Mouse (Mus musculus) midbrain, embryonic 13.5 days (tissue): ENCODE data around the gene Tfr2. TPM values are rescaled to one million over a fixed set of nuclear protein-coding genes. Genes with fewer than 3 reads are reported as not detected.

Experiments used
- ATAC-seq: fragments of 200-750 bp; cut with Nextera tagmentation; 2 replicates; pipeline ENCODE4 v1.8.0; 2017; ENCODE audit warnings: mild to moderate bottlenecking, moderate TSS enrichment, moderate library complexity
- H3K27ac ChIP-seq: fragments of 300-500 bp; sonication (generic); 2 replicates; pipeline ENCODE4 v1.5.1; 2015; ENCODE audit warnings: inconsistent platforms, mild to moderate bottlenecking, moderate library complexity
- H3K27me3 ChIP-seq: fragments of 300-500 bp; sonication (generic); 2 replicates; pipeline ENCODE4 v1.6.1; 2015; ENCODE audit warnings: mild to moderate bottlenecking, inconsistent platforms
- H3K36me3 ChIP-seq: fragments of 300-500 bp; sonication (generic); 2 replicates; pipeline ENCODE4 v1.6.1; 2015; ENCODE audit warnings: mild to moderate bottlenecking, inconsistent platforms
- H3K4me1 ChIP-seq: fragments of 300-500 bp; sonication (generic); replicated peaks from 2 replicates; pipeline ENCODE4 v1.6.1; 2015; ENCODE audit warnings: inconsistent platforms
- H3K4me2 ChIP-seq: fragments of 300-500 bp; sonication (generic); replicated peaks from 2 replicates; pipeline ENCODE4 v1.6.1; 2015; ENCODE audit warnings: moderate library complexity, mild to moderate bottlenecking, inconsistent platforms
- H3K4me3 ChIP-seq: fragments of 300-500 bp; sonication (generic); replicated peaks from 2 replicates; pipeline ENCODE4 v1.5.1; 2015; ENCODE audit warnings: mild to moderate bottlenecking, inconsistent platforms
- H3K9ac ChIP-seq: fragments of 300-500 bp; sonication (generic); replicated peaks from 2 replicates; pipeline ENCODE4 v1.6.1; 2015; ENCODE audit warnings: mild to moderate bottlenecking, inconsistent platforms
- H3K9me3 ChIP-seq: fragments of 300-500 bp; sonication (generic); 2 replicates; pipeline ENCODE4 v1.6.1; 2016; ENCODE audit warnings: mild to moderate bottlenecking, inconsistent platforms
- WGBS: fragments of 180-500 bp; shearing (Covaris S2); methylation state at CpG from one replicate; pipeline ENCODE4 v1.1.7; 2015; 5-methylcytosine and 5-hydroxymethylcytosine counted together
- polyA plus RNA-seq: library from polyadenylated mRNA; unstranded; fragments of >200 nt; fragmentation: Nextera tagmentation; extraction: Ambion mirVana; gene quantifications from 2 replicates; pipeline ENCODE4 v1.2.1, GENCODE M21; 2015

Tfr2 gene
- polyA plus RNA-seq, 1 experiment from 2014 or later: 3.6 TPM

DNA sequence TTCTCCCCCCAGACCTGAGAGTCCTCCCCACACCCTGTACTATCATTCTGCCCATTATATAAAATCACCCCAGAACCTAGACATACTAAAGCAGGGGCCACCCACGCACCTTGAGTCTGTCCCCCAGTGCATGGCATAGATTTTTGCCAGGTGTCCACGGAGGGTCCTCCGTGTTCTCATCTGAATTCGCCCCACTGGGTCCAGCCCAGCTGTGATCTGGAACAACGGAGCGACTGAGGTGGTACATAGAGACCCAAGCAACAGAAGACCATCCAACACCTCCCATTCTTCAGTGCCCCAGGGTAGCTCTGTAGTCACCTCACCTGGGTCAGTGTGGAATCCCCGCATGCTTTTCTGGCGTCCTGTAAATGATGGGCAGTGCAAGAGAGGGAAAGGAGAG lies 39.6 kb upstream of the Tfr2 start:
- no peaks in the 10 kb centered on the region for H3K27me3 ChIP-seq
- peaks cover 50% of the 10 kb centered on the region for H3K36me3 ChIP-seq
- no peak for ATAC-seq
- peak overlapping the region; percentile 91 for H3K4me2 ChIP-seq
- peak overlapping the region; percentile 98 for H3K9ac ChIP-seq
- peaks cover 56% of the 10 kb centered on the region for H3K4me1 ChIP-seq
- peak overlapping the region; percentile 98 for H3K27ac ChIP-seq
- WGBS: 62% methylated on average over 8 of the region's 8 CpGs
- no peaks in the 10 kb centered on the region for H3K9me3 ChIP-seq
- peak overlapping the region; percentile 91 for H3K4me3 ChIP-seq

DNA sequence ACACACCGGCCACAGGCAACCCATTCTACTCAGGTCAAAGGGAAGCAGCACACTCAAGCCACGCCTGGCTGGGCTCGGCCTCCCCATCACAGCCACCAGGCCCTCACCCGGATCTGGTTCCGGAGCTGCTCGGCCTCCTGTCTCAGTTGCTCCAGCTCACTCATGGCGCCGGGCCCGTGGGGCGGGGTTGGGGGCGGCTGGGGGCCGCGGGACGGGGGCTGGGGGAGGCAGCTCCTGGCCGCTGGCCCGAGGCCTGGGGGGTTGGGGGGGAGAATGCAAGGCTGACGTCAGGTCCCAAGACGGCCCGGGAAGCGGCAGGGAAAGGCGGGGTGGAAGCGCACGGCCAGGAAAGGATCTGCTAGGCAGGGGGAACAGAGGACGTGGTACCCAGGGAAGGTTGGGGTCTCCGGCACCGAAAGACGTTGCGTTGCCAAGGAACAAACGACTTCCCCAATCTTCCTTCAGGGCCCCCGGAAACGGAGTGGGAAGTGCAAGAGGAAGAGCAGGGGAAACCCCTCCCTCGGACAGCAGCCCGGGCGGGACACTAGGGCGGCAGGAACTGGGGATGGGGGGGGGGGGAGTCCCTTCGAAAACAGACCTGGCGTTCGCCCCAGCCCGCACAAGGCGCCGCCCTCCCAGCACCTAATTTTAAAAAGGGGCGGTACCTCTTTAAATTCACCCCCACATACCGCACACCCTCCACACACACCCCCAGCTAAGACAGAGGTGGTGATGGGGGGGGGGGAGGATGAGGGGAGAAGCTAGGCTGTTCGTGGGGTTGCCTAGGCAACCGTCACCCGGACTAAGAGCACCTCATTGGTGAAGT lies 38.8 kb upstream of the Tfr2 start:
- peaks cover 49% of the 10 kb centered on the region for H3K4me1 ChIP-seq
- H3K36me3 ChIP-seq: peaks cover 43% of the 10 kb centered on the region
- ATAC-seq: peak; percentile 43
- H3K9ac ChIP-seq: peak overlapping the region; percentile 98
- WGBS: under 1% methylated on average over 43 of the region's 46 CpGs
- H3K9me3 ChIP-seq: no peaks in the 10 kb centered on the region
- no peaks in the 10 kb centered on the region for H3K27me3 ChIP-seq
- H3K4me2 ChIP-seq: peak overlapping the region; percentile 91
- H3K27ac ChIP-seq: peak overlapping the region; percentile 98
- H3K4me3 ChIP-seq: peak overlapping the region; percentile 91

DNA sequence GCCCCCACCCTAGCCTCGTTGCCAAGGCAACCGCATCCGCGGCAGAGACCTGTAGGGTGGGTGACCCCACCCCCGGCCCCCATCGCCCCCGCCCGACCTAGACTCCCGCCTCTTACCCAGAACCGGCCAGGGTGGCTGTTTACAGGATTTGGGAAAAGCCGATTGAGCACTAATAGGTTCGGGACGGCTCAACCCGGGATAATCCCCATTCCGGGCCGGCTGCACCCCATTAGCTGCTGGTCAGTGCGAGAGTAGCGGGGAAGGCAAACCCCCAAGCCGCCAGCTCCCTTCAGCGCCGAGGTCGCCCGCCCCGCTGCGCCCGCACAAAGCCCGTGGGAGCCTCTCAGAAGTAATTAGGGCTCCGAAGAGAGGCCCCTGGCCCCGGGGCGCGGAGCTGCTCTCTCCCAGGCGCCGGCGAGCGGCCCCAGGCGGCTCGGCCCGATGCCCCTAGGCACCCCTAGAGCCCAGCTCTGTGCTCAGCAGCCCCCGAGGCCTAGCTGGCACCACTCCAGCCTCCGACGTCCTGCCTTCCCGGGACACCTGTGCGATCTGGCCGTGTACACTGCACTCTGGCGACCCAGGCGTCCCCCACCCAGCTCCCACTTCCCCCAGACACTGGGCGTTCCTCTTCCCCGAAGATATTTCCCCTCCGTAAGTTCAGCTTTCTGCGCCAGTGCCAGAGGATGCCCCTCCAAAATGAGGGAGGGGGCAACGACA lies 38.1 kb upstream of the Tfr2 start:
- peaks cover 3% of the 10 kb centered on the region; the same call in 1 of the 2 replicates for H3K27me3 ChIP-seq

DNA sequence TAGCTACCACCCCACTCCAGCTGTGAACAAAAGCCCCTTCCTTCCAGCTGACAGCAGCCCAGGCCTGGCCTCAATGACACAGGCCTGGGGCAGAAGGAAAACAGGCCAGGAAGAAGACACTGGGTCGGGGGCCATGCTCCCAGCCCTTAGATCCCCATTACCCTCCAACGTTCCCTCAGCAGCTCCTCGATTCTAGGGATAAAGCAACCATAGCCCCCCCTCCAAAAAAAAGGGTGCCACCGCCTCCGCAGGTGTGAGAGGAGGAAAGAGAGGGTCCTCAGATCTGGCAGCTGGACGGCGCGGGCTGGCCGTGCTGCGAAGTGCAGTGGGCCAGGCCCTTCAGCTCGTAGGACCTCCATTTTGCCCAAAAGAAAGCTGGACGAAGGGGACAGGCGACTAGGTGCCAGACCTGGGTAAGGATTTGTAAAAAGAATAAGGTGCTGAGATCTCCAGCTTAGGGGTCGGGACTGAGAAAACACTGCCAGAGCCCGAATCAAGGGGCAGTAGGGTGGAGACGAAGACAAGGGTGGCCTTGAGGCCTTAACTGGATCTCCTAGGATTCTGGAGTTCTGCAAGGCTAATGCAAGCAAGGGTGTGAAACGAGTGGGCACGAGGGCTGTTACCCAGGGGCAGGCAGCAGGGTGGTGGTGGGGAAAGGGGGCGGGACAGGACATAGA lies 37.4 kb upstream of the Tfr2 start:
- peaks cover 29% of the 10 kb centered on the region for H3K36me3 ChIP-seq
- no peaks in the 10 kb centered on the region for H3K9me3 ChIP-seq
- peaks cover 36% of the 10 kb centered on the region for H3K4me1 ChIP-seq
- H3K27me3 ChIP-seq: peaks cover 3% of the 10 kb centered on the region; the same call in 1 of the 2 replicates
- WGBS: under 1% methylated on average over 19 of the region's 19 CpGs
- no peak for ATAC-seq
- H3K4me3 ChIP-seq: peak overlapping the region; percentile 91
- peak overlapping the region; percentile 98 for H3K27ac ChIP-seq
- H3K9ac ChIP-seq: peak overlapping the region; percentile 98
- H3K4me2 ChIP-seq: peak overlapping the region; percentile 91

More for the DNA sequence above, 38.1 kb upstream of the Tfr2 start:
- Histone ChIP-seq H3K4me2 (peak overlapping the region; percentile 91), H3K36me3 (peaks cover 36% of the 10 kb centered on the region), H3K9ac (peak overlapping the region; percentile 98), H3K9me3 (no peaks in the 10 kb centered on the region), H3K4me1 (peaks cover 43% of the 10 kb centered on the region), H3K27ac (peak overlapping the region; percentile 98), H3K4me3 (peak overlapping the region; percentile 91)
- under 1% methylated on average over 50 of the region's 51 CpGs for whole genome bisulfite sequencing
- ATAC-seq: peak; percentile 44

DNA sequence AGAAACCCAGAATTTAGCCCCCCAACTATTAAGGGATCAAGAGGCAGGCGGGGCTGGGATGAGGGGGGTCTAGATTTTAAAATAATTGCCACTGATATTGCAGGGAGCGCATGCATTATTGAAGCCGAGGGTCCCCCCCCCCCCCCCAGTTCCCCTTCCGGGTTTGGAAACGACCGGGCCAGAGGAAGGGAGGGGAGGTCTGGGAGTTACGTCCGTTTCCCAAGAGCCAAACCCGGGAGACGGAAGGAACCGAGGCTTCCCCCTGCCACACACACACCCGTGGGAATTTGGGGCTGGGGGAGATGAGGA lies 36.9 kb upstream of the Tfr2 start:
- WGBS: 0% methylated on average over 9 of the region's 12 CpGs
- peaks cover 32% of the 10 kb centered on the region for H3K4me1 ChIP-seq
- no peak for ATAC-seq
- H3K4me3 ChIP-seq: peak overlapping the region; percentile 91
- peak overlapping the region; percentile 98 for H3K9ac ChIP-seq
- peak overlapping the region; percentile 98 for H3K27ac ChIP-seq
- H3K9me3 ChIP-seq: no peaks in the 10 kb centered on the region
- H3K27me3 ChIP-seq: peaks cover 3% of the 10 kb centered on the region; the same call in 1 of the 2 replicates
- H3K4me2 ChIP-seq: peak overlapping the region; percentile 91
- H3K36me3 ChIP-seq: peaks cover 24% of the 10 kb centered on the region

DNA sequence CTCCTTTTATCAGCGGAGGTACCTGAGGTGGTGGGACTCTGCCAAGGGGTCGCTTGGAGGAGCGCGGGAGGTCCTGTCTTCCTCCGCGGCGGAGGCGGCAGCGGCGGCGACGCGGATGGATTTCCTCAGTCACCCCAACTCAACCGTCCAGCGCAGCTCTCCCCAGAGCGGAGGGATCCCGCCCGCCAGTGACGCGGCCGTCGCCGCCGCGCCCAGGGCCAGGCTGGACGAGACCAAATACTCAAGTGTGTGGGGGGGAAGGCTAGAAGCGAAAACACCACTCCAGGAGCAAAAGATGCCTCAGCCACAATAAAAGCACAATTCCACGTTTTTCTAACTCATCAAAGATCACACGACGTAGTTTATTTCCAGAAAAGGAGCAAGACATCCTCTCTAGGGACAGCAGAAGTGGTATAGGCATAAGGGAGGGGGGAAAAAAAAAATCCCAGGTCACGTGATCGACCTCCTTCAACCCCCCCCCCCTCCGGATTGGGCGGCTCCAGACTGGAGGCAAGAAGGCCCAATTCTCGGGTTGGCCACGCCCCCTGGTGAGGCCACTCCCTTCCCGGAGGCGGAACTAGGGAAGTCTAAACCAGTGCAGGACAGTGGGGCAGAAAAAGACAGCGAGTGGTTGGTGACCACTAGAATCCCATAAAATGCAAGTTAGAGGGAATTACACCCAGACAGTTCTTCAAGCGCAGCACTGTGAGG lies 36.4 kb upstream of the Tfr2 start, which contains the start of the genes Epo and Gnb2:
Gene Epo, minus strand, starts transcription at position 126 of the 711 bp plus-strand sequence.
Gene Gnb2, minus strand, starts transcription at position 394 of the 711 bp plus-strand sequence.
- Histone ChIP-seq H3K4me1 (peaks cover 30% of the 10 kb centered on the region), H3K27ac (peak within 1 kb of the TSS; percentile 98), H3K36me3 (peaks cover 19% of the 10 kb centered on the region), H3K27me3 (peaks cover 3% of the 10 kb centered on the region; the same call in 1 of the 2 replicates), H3K9ac (peak within 1 kb of the TSS; percentile 98), H3K4me3 (peak within 1 kb of the TSS; percentile 91), H3K4me2 (peak within 1 kb of the TSS; percentile 91), H3K9me3 (no peaks in the 10 kb centered on the region)
- WGBS: under 1% methylated on average over 40 of the region's 40 CpGs
- ATAC-seq: peak; percentile 62

DNA sequence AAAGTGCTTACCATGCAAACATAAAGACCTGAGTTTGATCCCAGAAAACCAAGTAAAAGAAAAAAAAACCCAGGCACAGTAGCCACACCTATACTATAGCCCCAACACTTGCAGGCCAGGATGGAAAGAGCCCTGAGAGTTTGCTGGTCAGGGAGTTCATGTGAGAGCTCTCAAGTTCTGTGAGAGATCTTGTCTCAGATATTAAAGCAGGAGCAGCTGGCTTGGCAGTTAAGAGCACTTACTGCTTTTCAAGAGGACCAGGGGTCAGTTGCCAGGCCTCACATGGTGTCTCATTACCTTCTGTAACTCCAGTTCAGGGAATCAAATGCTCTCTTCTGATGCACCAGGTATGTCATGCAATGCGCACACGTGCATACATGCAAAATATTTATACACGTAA lies 34.9 kb upstream of the Tfr2 start:
- Histone ChIP-seq H3K4me1 (peaks cover 22% of the 10 kb centered on the region), H3K4me2 (no peak overlapping the region), H3K4me3 (no peak overlapping the region), H3K27me3 (peaks cover 3% of the 10 kb centered on the region; the same call in 1 of the 2 replicates), H3K36me3 (peaks cover 4% of the 10 kb centered on the region), H3K9me3 (no peaks in the 10 kb centered on the region), H3K9ac (no peak overlapping the region), H3K27ac (no peak overlapping the region)
- 94% methylated on average over 3 of the region's 3 CpGs for WGBS
- ATAC-seq: no peak

DNA sequence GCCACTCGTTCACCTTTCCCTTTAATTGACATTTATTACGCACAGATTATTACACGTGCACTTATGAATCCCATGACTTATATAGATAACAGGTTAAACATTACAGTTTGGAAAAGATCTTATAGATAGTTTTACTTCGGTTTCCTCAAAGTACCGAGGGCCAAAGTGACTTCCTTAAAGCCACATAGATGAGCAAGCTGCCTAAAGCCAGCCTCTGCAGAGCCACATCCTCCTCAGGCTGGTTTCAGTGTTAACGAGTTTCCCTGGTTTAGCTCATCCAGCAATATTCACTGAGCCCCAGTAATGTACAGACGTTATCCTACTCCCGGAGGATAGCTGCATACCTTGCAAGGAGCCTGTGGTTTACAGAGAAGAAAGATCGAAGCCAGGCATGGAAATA lies 34.3 kb upstream of the Tfr2 start:
- peaks cover 3% of the 10 kb centered on the region; the same call in 1 of the 2 replicates for H3K27me3 ChIP-seq
- ATAC-seq: no peak
- H3K4me3 ChIP-seq: no peak overlapping the region
- H3K9me3 ChIP-seq: no peaks in the 10 kb centered on the region
- no peak overlapping the region for H3K4me2 ChIP-seq
- H3K4me1 ChIP-seq: peaks cover 16% of the 10 kb centered on the region
- no peaks in the 10 kb centered on the region for H3K36me3 ChIP-seq
- H3K27ac ChIP-seq: no peak overlapping the region
- 87% methylated on average over 9 of the region's 9 CpGs for WGBS
- H3K9ac ChIP-seq: no peak overlapping the region

DNA sequence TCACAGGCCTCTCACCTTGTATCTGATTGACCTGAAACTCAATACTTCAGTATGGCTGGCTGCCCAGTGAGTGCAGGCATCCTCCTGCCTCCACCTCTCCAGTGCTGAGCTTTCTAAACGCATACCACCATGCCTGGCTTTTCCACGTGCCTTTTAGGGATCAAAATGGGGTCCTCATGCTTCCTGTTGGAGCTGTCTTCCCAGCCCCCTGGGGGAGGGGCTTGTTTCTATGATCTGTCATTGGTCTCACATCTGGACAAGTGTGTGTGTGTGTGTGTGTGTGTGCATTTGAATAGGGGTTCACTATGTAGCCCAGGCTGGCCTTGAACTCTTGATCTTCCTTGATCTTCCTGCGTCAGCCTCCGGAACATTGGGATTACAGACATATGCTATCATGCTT lies 32.2 kb upstream of the Tfr2 start:
- Histone ChIP-seq H3K27me3 (peaks cover 3% of the 10 kb centered on the region; the same call in 1 of the 2 replicates), H3K9ac (no peak overlapping the region), H3K4me3 (no peak overlapping the region), H3K4me2 (no peak overlapping the region), H3K9me3 (no peaks in the 10 kb centered on the region), H3K27ac (no peak overlapping the region), H3K36me3 (no peaks in the 10 kb centered on the region), H3K4me1 (peaks cover 12% of the 10 kb centered on the region)
- no peak for ATAC-seq
- WGBS: 72% methylated on average over 4 of the region's 4 CpGs

DNA sequence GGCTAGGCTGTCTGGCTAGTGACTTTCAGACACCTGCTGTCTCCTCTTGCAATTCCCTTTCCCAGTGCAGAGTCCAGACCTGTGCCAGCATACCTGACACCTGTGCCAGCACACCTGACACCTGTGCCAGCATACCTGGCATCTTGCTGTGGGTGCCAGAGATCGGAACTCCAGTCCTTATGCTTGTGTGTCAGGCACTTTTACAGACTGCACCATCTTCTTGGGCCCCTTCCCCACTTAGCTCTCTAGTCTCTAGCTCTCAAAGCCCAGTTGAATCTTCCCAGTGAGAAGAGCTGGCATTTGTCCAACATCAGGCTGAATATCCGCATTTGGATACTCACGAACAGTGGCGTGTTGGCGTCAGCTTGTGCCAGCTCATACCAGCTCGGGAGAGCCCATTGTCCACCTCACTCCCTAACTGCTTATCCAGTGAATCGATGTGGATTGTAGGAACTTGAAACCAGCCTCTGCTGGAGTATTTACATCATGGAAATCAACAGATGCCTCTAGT lies 30.3 kb upstream of the Tfr2 start:
- Histone ChIP-seq H3K9me3 (no peaks in the 10 kb centered on the region), H3K36me3 (no peaks in the 10 kb centered on the region), H3K27ac (no peak overlapping the region), H3K4me2 (0 out of 2 replicates have a peak overlapping the region, but pooled peaks have one; percentile 6), H3K9ac (no peak overlapping the region), H3K4me3 (no peak overlapping the region), H3K27me3 (peaks cover 3% of the 10 kb centered on the region; the same call in 1 of the 2 replicates), H3K4me1 (peaks cover 7% of the 10 kb centered on the region; the same call in 1 of the 2 replicates)
- no peak for ATAC-seq
- WGBS: 62% methylated on average over 7 of the region's 7 CpGs

DNA sequence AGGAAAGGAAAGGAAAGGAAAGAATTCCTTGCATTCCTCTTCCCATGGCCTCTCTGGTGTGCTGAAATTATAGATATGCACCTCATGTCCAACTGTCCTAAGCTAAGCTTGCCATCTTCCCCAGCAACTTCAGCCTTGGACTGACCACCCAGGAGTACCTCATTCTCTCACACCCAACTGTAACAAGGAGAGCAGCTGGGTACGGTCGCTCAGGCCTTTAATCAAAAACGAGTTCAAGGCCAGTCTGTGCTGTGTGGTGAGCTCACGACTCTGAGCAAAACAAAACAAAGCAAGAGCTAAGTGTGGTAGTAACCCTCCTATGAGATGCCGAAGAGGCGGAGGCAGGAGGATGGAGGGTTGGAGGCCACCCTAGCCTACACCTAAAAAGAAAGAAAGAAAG lies 28.6 kb upstream of the Tfr2 start:
- no peaks in the 10 kb centered on the region for H3K9me3 ChIP-seq
- no peak overlapping the region for H3K4me3 ChIP-seq
- ATAC-seq: no peak
- peaks cover 2% of the 10 kb centered on the region; the same call in 1 of the 2 replicates for H3K27me3 ChIP-seq
- 75% methylated on average over 6 of the region's 6 CpGs for WGBS
- H3K4me2 ChIP-seq: no peak overlapping the region
- H3K36me3 ChIP-seq: no peaks in the 10 kb centered on the region
- peaks cover 7% of the 10 kb centered on the region; the same call in 1 of the 2 replicates for H3K4me1 ChIP-seq
- no peak overlapping the region for H3K9ac ChIP-seq
- no peak overlapping the region for H3K27ac ChIP-seq
